Mouse (Mus musculus): ENCODE measurements around the gene Clic1.

GRCm38 (mm10) chr17:35005158-35005557 lies 44.6 kb upstream of the Clic1 start:
- no peak for TF ChIP-seq CTCF (IDR thresholded peaks at IDR 0.05; ENCODE audit: borderline replicate concordance, control insufficient read depth, extremely low read depth, insufficient read depth, low read length, poor library complexity)
- TF ChIP-seq POLR2A (IDR thresholded peaks at IDR 0.05; ENCODE audit: control insufficient read depth, extremely low read depth, insufficient read depth, low read length, poor library complexity), result no peak
